Mouse (Mus musculus) lung, adult 2 months (tissue): Measurements from ENCODE around the gene Calm5.

ENCODE experiments used
- CTCF ChIP-seq: fragments of 200-500 bp; IDR thresholded peaks from 2 replicates; pipeline ENCODE4 v1.5.1; 2011; ENCODE audit warnings: mild to moderate bottlenecking, low read length, control low read depth; ENCODE audit not compliant: insufficient read depth
- POLR2A ChIP-seq: fragments of 200-500 bp; IDR thresholded peaks from 2 replicates; pipeline ENCODE4 v1.6.1; 2011; ENCODE audit warnings: low read depth, mild to moderate bottlenecking, control low read depth, low read length, borderline replicate concordance; ENCODE audit errors: extremely low read depth

GRCm38 (mm10) chr13:3867158-3867557, 13.2 kb downstream of the Calm5 start:
- TF ChIP-seq CTCF (no peak), POLR2A (no peak)
